Mouse (Mus musculus) gastrocnemius, adult 2 months (tissue): ENCODE results near the gene Fryl. TPM values are rescaled to one million over a fixed set of nuclear protein-coding genes. Genes with fewer than 3 reads are reported as not detected.

Experiments
- DNase-seq: peaks from one replicate; pipeline ENCODE4 v3.0.0; 2022
- H3K27ac ChIP-seq: fragments of 200-600 bp; 2 replicates; pipeline ENCODE4 v1.8.1; 2022; ENCODE audit warnings: mild to moderate bottlenecking
- H3K4me3 ChIP-seq: fragments of 200-600 bp; 2 replicates; pipeline ENCODE4 v1.8.1; 2022; ENCODE audit warnings: mild to moderate bottlenecking, moderate library complexity
- CTCF ChIP-seq: fragments of 200-600 bp; IDR thresholded peaks from 2 replicates; pipeline ENCODE4 v1.8.1; 2022; ENCODE audit warnings: antibody characterized with exemption, mild to moderate bottlenecking, moderate library complexity
- intact Hi-C: fragments of 180-260 bp; cut with DNase I; formaldehyde crosslinking; loops from one replicate; pipeline ENCODE4 v1.15.1; 2025
- total RNA-seq, 2 experiments: library from RNA; stranded (reverse); gene quantifications; 2 replicates each; pipeline ENCODE4 v1.2.3; 2021

Gene Fryl
- total RNA-seq, 2 experiments from 2014 or later = 14.6 to 23.5 TPM

- intact Hi-C loops = no loop called here
- H3K4me3 ChIP-seq = peak overlapping the region; percentile 23; the same call in 1 of the 2 replicates
- no peak for DNase-seq
- peak overlapping the region; percentile 66 for H3K27ac ChIP-seq
- TF ChIP-seq CTCF = no peak
Observed at GRCm38 (mm10) chr5:73182191-73182590, 74.2 kb downstream of the Fryl start.

- intact Hi-C loops = no loop called here
- H3K4me3 ChIP-seq = no peak overlapping the region
- DNase-seq = no peak
- no peak overlapping the region for H3K27ac ChIP-seq
- TF ChIP-seq CTCF = no peak
Observed at GRCm38 (mm10) chr5:73176294-73176693, 80.1 kb downstream of the Fryl start.

GRCm38 (mm10) chr5:73175377-73176147, 80.9 kb downstream of the Fryl start:
- intact Hi-C loops = no loop called here
- DNase-seq = no peak
- Histone ChIP-seq H3K4me3 (no peak overlapping the region), H3K27ac (no peak overlapping the region)
- TF ChIP-seq CTCF = no peak

GRCm38 (mm10) chr5:73171876-73172480, 84.4 kb downstream of the Fryl start:
- H3K27ac ChIP-seq = no peak overlapping the region
- no peak for TF ChIP-seq CTCF
- no peak for DNase-seq
- H3K4me3 ChIP-seq = no peak overlapping the region
- intact Hi-C loops = no loop called here

- Histone ChIP-seq H3K4me3 (no peak overlapping the region), H3K27ac (no peak overlapping the region)
- intact Hi-C loops = no loop called here
- no peak for TF ChIP-seq CTCF
- DNase-seq = no peak
Observed at GRCm38 (mm10) chr5:73171203-73171602, 85.2 kb downstream of the Fryl start.

GRCm38 (mm10) chr5:73168769-73169272, 87.6 kb downstream of the Fryl start:
- no peak for TF ChIP-seq CTCF
- DNase-seq = peak; percentile 52
- Histone ChIP-seq H3K4me3 (peak overlapping the region; percentile 64), H3K27ac (peak overlapping the region; percentile 66)
- intact Hi-C loops = no loop called here

GRCm38 (mm10) chr5:73167976-73168768, 88.2 kb downstream of the Fryl start:
- Histone ChIP-seq H3K27ac (peak overlapping the region; percentile 66), H3K4me3 (peak overlapping the region; percentile 64)
- peak; percentile 65 for DNase-seq
- no peak for TF ChIP-seq CTCF
- intact Hi-C loops = no loop called here

- H3K4me3 ChIP-seq = no peak overlapping the region
- no peak overlapping the region for H3K27ac ChIP-seq
- no peak for DNase-seq
- intact Hi-C loops = no loop called here
- TF ChIP-seq CTCF = no peak
Observed at GRCm38 (mm10) chr5:73163970-73164369, 92.4 kb downstream of the Fryl start.

- TF ChIP-seq CTCF = no peak
- intact Hi-C loops = no loop called here
- Histone ChIP-seq H3K4me3 (no peak overlapping the region), H3K27ac (no peak overlapping the region)
- no peak for DNase-seq
Observed at GRCm38 (mm10) chr5:73162492-73162891, 93.9 kb downstream of the Fryl start.

GRCm38 (mm10) chr5:73160440-73160839, 96.0 kb downstream of the Fryl start:
- no peak for DNase-seq
- intact Hi-C loops = no loop called here
- TF ChIP-seq CTCF = no peak
- Histone ChIP-seq H3K4me3 (no peak overlapping the region), H3K27ac (no peak overlapping the region)

- DNase-seq = no peak
- Histone ChIP-seq H3K27ac (no peak overlapping the region), H3K4me3 (no peak overlapping the region)
- TF ChIP-seq CTCF = no peak
- intact Hi-C loops = no loop called here
Observed at GRCm38 (mm10) chr5:73157502-73157901, 98.9 kb downstream of the Fryl start.

- TF ChIP-seq CTCF = no peak
- intact Hi-C loops = no loop called here
- Histone ChIP-seq H3K4me3 (no peak overlapping the region), H3K27ac (no peak overlapping the region)
- DNase-seq = no peak
Observed at GRCm38 (mm10) chr5:73157009-73157408, 99.4 kb downstream of the Fryl start.

- no peak overlapping the region for H3K27ac ChIP-seq
- no peak for DNase-seq
- intact Hi-C loops = no loop called here
- TF ChIP-seq CTCF = no peak
- no peak overlapping the region for H3K4me3 ChIP-seq
Observed at GRCm38 (mm10) chr5:73156226-73156926, 100.0 kb downstream of the Fryl start.
